Mouse (Mus musculus) layer of hippocampus, adult 9-11 months (tissue): ENCODE data around the gene Atp10b.

Source experiments
- DNase-seq: peaks from one replicate; pipeline ENCODE4 v3.0.0; 2022

The Atp10b gene

DNA sequence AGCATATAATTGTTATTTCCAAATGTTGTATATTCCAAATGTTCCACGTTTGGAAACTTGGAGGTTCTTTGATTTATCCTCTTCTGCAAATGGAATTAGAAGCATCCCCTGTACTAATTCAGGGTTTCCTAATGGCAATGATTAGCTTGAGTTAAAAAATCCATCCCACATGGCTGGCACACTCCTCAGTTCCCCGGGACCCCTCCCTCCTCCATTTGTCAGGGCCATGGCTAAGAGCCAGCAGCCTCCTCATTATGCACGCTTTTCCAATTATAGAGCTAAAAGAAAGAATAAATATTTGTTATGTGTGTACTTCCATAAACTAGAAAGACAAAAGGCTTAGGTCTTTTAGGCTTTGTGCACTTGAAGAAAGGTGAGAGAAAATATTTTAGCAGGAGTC lies 53.9 kb downstream of the Atp10b start:
- no peak for DNase-seq

DNA sequence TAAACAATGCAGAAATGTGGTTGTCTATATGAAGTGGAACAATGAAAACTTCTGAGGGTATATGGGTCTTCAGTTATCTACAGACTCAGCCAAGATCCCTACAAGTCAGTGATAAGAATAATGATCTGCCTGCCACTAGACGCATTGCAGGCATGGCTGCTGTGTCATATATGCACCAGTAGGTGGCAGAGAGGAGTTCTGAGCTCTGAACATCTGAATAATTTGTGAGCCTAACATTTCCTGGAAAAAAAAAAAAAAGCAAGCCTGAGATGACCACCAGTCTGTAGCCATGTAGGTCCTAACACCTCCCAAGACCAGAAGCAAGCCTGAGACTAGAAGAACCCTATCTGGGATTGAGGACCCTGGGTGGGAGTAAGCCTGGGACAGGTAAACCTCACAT lies 63.5 kb downstream of the Atp10b start:
- no peak for DNase-seq

- no peak for DNase-seq
These were observed 64.1 kb downstream of the Atp10b start for GRCm38 (mm10) chr11:43213740-43214139.

GRCm38 (mm10) chr11:43217021-43217420 lies 67.3 kb downstream of the Atp10b start:
- DNase-seq = peak; percentile 69

DNA sequence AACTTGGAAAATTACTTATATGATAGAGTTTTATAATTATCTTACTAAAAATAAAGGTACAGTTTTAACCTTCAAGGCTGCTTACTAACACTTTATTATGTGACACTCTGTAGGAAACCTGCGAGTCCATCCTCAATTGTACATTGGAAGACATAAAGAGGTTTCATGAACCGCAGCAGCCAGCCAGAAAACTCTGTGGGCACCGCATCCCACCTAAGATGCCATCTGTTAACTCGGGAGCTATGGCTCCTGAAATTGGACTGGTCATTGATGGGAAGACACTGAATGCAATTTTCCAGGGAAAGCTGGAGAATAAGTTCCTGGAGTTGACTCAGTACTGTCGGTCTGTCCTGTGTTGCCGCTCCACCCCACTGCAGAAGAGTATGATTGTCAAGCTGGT lies 80.6 kb downstream of the Atp10b start:
- no peak for DNase-seq

DNA sequence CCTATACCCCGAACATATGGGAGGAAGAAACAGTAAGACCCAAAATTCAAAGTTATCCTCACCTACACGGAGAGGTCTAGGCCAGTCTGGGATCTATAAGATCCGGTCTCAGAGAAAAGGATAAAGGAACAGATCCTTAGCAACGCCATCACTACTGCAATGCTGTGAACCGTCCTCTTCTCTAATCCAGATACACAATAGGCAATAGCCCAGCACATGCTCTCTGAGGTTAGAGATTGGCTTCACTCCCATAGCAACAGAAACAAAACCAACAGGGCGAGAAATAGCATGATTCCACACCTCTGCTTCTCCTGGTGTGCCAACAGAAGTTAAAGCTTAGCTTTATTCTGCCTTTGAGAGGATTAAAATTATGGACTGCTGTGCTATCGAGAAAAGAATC lies 82.4 kb downstream of the Atp10b start:
- peak; percentile 8 for DNase-seq

DNA sequence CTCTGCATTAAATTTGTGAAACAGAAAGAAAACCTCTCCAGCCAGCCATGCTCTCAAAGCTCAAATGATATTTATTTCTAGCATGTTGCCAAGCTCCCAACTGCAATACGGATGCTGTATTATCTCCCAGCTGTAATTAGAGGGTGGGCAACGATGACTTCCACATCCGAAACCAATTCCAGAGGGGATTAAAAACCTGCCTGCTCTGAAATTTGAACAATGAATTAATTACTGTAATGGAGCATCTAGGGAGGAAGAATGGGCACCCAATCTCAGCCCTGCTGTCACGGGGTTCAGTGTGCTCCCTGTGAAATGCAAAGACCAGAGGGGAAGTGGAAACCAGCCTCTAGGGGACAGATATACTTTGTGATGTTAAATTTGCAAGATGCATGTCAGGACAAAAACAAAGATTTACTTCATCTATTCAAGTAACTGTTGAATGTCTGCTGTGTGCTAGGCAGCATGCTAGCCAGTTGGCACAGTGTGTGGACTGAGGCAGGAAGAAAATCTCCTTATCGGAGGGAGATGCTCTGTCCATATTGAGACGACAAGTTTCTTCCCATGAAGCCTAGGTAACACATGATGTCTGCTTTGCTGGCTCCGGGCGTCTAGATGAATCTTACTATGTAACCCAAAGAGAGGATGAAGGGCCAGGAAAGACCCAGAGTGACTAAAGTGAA lies 86.8 kb downstream of the Atp10b start:
- DNase-seq = no peak

GRCm38 (mm10) chr11:43239804-43240203 lies 90.1 kb downstream of the Atp10b start:
- DNase-seq = no peak

- DNase-seq = no peak
These were observed 103.4 kb downstream of the Atp10b start for GRCm38 (mm10) chr11:43253034-43253433.

GRCm38 (mm10) chr11:43255262-43255661 lies 105.6 kb downstream of the Atp10b start:
- DNase-seq = no peak

DNA sequence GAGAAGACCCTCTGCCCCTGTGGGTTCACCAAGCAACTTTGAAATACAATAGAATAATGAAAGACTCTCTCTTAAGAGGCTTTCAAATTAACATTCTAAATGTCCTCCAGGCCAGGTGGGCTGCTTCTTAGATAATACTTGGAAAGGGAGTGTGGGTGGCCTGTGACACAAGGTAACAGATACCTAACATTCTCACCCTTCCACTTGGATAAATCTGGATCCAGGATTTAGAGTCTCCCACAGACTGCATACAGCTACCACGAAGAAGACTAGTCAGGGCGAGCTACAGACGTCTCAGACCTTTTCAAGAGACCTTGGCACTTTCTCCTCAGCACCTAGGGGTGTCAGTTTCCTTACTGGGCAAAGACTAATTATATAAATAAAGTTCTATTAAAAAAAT lies 107.6 kb downstream of the Atp10b start:
- DNase-seq = no peak

DNA sequence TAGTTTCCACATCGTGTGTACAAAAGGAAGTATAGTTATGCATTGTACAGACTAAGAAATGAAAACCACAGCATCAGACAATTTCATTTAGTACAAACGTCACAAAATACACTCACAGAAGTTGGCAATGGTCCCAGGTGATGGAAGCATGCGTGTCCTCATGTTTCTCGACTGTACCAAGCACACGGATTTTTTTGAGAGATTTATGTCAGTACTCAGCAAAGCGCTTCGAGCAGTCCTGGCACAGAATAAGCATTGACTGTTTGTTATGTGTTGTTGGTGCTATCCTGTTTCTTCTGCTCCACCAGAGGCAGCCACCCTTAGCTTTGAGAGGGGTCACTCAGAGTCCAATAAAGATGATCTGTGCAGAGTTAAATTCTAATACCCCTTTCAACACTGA lies 108.1 kb downstream of the Atp10b start:
- DNase-seq = no peak

DNA sequence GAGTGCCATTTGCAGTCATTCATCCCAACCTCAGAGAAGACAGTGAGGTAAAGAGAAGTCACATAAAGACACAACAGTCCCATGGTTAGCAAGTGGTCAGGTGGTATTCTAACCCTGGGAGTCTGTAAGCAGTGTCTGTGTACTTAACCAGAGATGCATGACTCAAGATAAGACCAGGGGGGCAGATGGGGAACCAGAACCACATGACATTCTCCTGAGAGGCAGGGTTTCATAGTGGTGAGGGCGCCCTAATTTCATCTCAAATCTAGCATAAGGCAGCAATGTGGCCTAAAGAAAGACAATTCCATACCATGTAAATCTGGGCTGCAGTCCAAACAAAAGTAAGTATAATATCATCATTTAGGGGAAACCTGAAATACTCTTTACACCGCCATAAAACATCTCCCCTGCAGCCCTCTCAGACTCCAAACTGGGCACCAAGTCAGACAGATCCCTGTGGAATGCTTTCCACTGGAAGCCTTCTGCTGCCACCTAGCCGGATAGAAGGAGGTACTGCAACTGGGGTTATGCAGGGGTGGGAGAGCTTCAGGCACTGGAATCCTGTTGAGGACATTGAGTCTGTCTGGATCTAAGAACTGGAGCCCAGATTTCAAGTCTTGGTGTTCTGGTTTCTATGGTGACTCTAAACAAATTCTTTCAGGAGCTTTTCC lies 114.0 kb downstream of the Atp10b start:
- peak; percentile 28 for DNase-seq

DNA sequence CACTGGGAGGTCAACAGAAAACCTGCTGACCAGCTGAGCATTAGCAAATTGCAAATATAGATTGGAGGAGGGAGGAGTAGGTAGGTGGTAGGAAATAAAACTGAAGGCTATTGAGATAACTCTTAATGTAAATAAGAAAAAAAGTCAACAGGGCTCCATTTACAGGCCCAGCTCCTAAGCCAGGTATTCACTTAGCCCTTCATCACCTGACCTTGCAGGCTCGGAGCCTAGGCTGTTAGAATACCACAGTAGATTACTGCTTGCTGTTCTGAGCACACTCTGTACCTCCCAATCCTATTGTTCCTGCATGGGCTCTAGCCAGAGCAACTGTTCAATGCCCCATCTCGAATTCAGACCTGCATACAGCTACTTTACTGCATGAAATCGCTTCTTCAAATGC lies 117.8 kb downstream of the Atp10b start:
- no peak for DNase-seq

GRCm38 (mm10) chr11:43269503-43270255 lies 120.0 kb downstream of the Atp10b start:
- DNase-seq = no peak

- DNase-seq = no peak
These were observed 120.7 kb downstream of the Atp10b start for GRCm38 (mm10) chr11:43270256-43270806.

- no peak for DNase-seq
These were observed 124.2 kb downstream of the Atp10b start for GRCm38 (mm10) chr11:43273896-43274295.

DNA sequence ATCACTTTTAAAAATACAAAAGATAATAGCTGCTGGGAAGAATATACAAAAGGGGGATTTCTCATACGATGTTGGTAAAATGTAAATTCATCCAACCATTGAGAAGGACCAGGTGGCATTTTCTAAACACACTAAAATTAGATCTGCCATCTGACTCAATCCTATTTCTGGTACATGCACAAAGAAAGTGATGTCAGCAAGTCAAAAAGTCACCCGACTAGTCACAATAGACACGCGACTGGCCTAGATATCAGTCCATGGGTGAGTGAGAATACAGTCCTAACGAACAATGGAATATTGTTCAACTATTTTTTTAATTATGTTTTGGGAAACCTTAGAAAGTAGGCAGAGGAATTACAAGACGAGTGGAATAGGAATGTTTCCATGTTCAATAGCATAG lies 147.9 kb downstream of the Atp10b start:
- no peak for DNase-seq

DNA sequence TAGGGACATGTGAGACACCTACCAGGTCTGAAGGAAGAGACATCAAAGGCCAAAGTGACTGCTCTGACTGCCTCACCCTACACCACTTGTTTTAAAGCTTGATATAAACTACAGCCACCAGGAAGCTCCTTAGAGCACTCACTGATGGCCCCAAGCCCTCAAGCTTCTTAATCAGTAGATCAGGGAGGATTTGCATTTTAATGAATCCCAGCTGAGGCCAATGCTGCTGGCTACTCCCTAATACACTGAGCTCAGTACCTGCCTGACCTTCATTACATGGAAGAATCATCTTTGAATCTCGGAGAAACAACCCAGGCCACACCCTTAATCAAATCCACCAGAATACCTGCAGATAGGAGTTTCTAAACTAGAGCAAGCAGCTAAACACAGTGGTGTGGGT lies 161.3 kb downstream of the Atp10b start:
- no peak for DNase-seq
